Mouse (Mus musculus) embryonic fibroblast, embryonic 13.5 days (primary cell): Measurements from ENCODE around the gene Slc17a8.

Experiments
- CTCF ChIP-seq: IDR thresholded peaks from 2 replicates; pipeline ENCODE4 v1.5.1; 2011; ENCODE audit warnings: mild to moderate bottlenecking, control low read depth, low read length, moderate library complexity, borderline replicate concordance; ENCODE audit not compliant: insufficient read depth
- POLR2A ChIP-seq: IDR thresholded peaks from 2 replicates; pipeline ENCODE4 v1.6.1; 2011; ENCODE audit warnings: low read depth, mild to moderate bottlenecking, control low read depth, low read length, moderate library complexity

DNA sequence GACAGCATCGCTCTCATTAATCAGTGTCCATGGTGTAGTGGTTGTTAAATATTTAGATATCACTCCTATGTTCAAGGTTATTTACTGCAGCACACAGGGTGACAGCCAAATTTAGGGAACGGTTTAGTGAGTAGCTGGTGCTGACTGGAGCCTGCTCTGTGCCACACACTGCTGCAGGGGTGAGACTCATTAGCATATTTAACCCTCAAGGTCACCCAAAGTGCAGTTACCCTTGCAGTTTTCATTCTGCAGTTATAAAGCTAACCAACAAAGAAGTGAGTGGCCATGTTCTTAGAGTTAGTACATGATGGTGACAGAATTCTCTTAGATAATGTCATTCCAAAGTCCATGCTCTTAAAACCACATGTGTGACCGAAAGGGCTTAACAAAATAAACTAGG is 78.7 kb downstream of the Slc17a8 start:
- TF ChIP-seq POLR2A (no peak), CTCF (no peak)
